ENCODE assay signal across 18 mouse cellular contexts in genomic region chr15:10675801-10676200, GRCm38 (mm10). TPM values are rescaled to one million over a fixed set of nuclear protein-coding genes. Genes with fewer than 3 reads are reported as not detected.
DNase-seq lines count a peak whose midpoint lies in the region; ATAC-seq lines count a peak whose summit lies in the region.
"Had no signal": no experiment of that assay in that cellular context is flagged by ENCODE, and none has a peak within 500 bp of the region (broad histone marks: within the 10 kb centered on the region; RNA-seq: fewer than 3 reads in every experiment).

No protein-coding gene starts in this region.

- H3K27ac ChIP-seq in kidney, embryonic 15.5 days = no peak overlapping the region
- H3K27ac ChIP-seq: hindbrain, embryonic 14.5 days; limb, embryonic 15.5 days had no signal

- WGBS in kidney, embryonic 15.5 days = 77% methylated on average over 5 of the region's 5 CpGs

- H3K36me3 ChIP-seq in kidney, embryonic 15.5 days = 0 out of 2 replicates have a peak, but pooled peaks cover 8% of the 10 kb centered on the region
- H3K36me3 ChIP-seq: limb, embryonic 15.5 days had no signal

- ATAC-seq in kidney, embryonic 15.5 days (replicated peaks; ENCODE audit: low FRiP score) = 0 out of 2 replicates have a peak, but pooled peaks have one; percentile 17
- peak; percentile 56 for ATAC-seq in granulocyte monocyte progenitor cell, adult 5-6 weeks (replicated peaks; ENCODE audit: poor library complexity, severe bottlenecking)
- ATAC-seq: CD4-positive, CD25-positive, alpha-beta regulatory T cell, adult 4 months had no signal

- H3K4me1 ChIP-seq in kidney, embryonic 15.5 days = peaks cover 52% of the 10 kb centered on the region

- no peak overlapping the region for H3K4me2 ChIP-seq in kidney, embryonic 15.5 days
- H3K4me2 ChIP-seq: hindbrain, embryonic 14.5 days; limb, embryonic 15.5 days had no signal

- no peak overlapping the region for H3K9ac ChIP-seq in kidney, embryonic 15.5 days
- H3K9ac ChIP-seq: hindbrain, embryonic 14.5 days; limb, embryonic 15.5 days had no signal

- H3K9me3 ChIP-seq in kidney, embryonic 15.5 days (replicated peaks) = no peaks in the 10 kb centered on the region
- H3K9me3 ChIP-seq: limb, embryonic 15.5 days; megakaryocyte, embryonic 14.5 days had no signal

- H3K4me3 ChIP-seq in kidney, embryonic 15.5 days (replicated peaks) = no peak overlapping the region
- H3K4me3 ChIP-seq: limb, embryonic 15.5 days; megakaryocyte, embryonic 14.5 days had no signal

- no peak for DNase-seq in kidney, adult 8-10 months
- DNase-seq in 416B (ENCODE audit: low read depth) (peak; percentile 41), ES-CJ7 (ENCODE audit: low read depth, low spot score) (peak; percentile 82)
- no peak for DNase-seq in ovary, adult 18-20 months (ENCODE audit: low spot score)
- no peak for DNase-seq in cerebellum, postnatal 14 days
- no peak for DNase-seq in gastrocnemius, postnatal 10 days
- DNase-seq: adrenal gland, postnatal 25 days; cerebellum, adult 11 months; heart, adult 18-20 months; kidney, adult 18-20 months; right cerebral cortex, postnatal 25 days had no signal

- no peaks in the 10 kb centered on the region for H3K27me3 ChIP-seq in kidney, embryonic 15.5 days
- H3K27me3 ChIP-seq: limb, embryonic 15.5 days; megakaryocyte, embryonic 14.5 days had no signal

RNA-seq across cellular contexts. Expression of gene Rai14, which starts 38.6 kb away (rescaled TPM):
- polyA plus RNA-seq in kidney, embryonic 15.5 days (2015; fragmentation: Nextera tagmentation; extraction: Ambion mirVana) = 66.4 and 67.8 TPM in 2 replicates
- 6.1 and 6.2 TPM in 2 replicates for total RNA-seq in granulocyte monocyte progenitor cell, adult 5-6 weeks (2014; fragmentation: Nextera tagmentation)
- 4.3 and 5.2 TPM in 2 replicates for total RNA-seq in granulocyte monocyte progenitor cell, adult 5-6 weeks (2017)
- total RNA-seq in gastrocnemius, postnatal 10 days (2021) = 10 to 100 TPM in 1 of 2 experiments, 1 to 10 TPM in 1; 8.2 to 12.8 TPM
- total RNA-seq: neutrophil, adult 5-6 weeks had no signal

Comparison
In these comparisons a context has a peak if more than half of its experiments do, and no peak if none do; other contexts are left out.
1. DNase-seq: peak in 416B (single experiment) and ES-CJ7 (single experiment); none in kidney, adult 8-10 months (0 of 2), ovary, adult 18-20 months (single experiment), cerebellum, postnatal 14 days (0 of 2) and gastrocnemius, postnatal 10 days (single experiment).